Mouse (Mus musculus) brown adipose tissue, adult 24 weeks (tissue): Measurements from ENCODE around the gene Uggt2. TPM values are rescaled to one million over a fixed set of nuclear protein-coding genes. Genes with fewer than 3 reads are reported as not detected.

Source experiments
- H3K27ac ChIP-seq: fragments of 200-500 bp; replicated peaks from 2 replicates; pipeline ENCODE4 v1.5.1; 2012; ENCODE audit warnings: low read depth, mild to moderate bottlenecking, low read length
- H3K4me1 ChIP-seq: fragments of 200-500 bp; 2 replicates; pipeline ENCODE4 v1.6.1; 2012; ENCODE audit warnings: low read length, mixed read lengths; ENCODE audit not compliant: control insufficient read depth, insufficient read depth, insufficient read length
- H3K4me3 ChIP-seq: fragments of 200-500 bp; 2 replicates; pipeline ENCODE4 v1.5.1; 2012; ENCODE audit warnings: low read depth, mild to moderate bottlenecking, low read length, moderate library complexity; ENCODE audit not compliant: insufficient read depth
- polyA plus RNA-seq: library from polyadenylated mRNA; stranded (reverse); fragments of >200 nt; gene quantifications from 2 replicates; pipeline ENCODE4 v1.2.4, GENCODE M21; 2012; ENCODE audit not compliant: missing spikeins, insufficient read depth, insufficient read length

Uggt2 gene
- polyA plus RNA-seq, 1 experiment: 21.4 TPM

- no peak overlapping the region for H3K4me3 ChIP-seq
- H3K27ac ChIP-seq: no peak overlapping the region
- H3K4me1 ChIP-seq: no peaks in the 10 kb centered on the region
These were observed 38.5 kb downstream of the Uggt2 start for GRCm38 (mm10) chr14:119060682-119061081.

- no peak overlapping the region for H3K27ac ChIP-seq
- H3K4me3 ChIP-seq: no peak overlapping the region
- no peaks in the 10 kb centered on the region for H3K4me1 ChIP-seq
These were observed 42.2 kb downstream of the Uggt2 start for GRCm38 (mm10) chr14:119057014-119057413.

GRCm38 (mm10) chr14:119052969-119053368 lies 46.3 kb downstream of the Uggt2 start:
- Histone ChIP-seq H3K4me3 (no peak overlapping the region), H3K4me1 (no peaks in the 10 kb centered on the region), H3K27ac (no peak overlapping the region)

- no peak overlapping the region for H3K27ac ChIP-seq
- no peaks in the 10 kb centered on the region for H3K4me1 ChIP-seq
- no peak overlapping the region for H3K4me3 ChIP-seq
These were observed 46.9 kb downstream of the Uggt2 start for GRCm38 (mm10) chr14:119052361-119052760.

GRCm38 (mm10) chr14:119043765-119044164 lies 55.5 kb downstream of the Uggt2 start:
- Histone ChIP-seq H3K4me3 (no peak overlapping the region), H3K27ac (no peak overlapping the region), H3K4me1 (no peaks in the 10 kb centered on the region)

GRCm38 (mm10) chr14:119040253-119040652 lies 59.0 kb downstream of the Uggt2 start:
- no peak overlapping the region for H3K27ac ChIP-seq
- H3K4me1 ChIP-seq: no peaks in the 10 kb centered on the region
- H3K4me3 ChIP-seq: no peak overlapping the region

- Histone ChIP-seq H3K4me3 (no peak overlapping the region), H3K4me1 (no peaks in the 10 kb centered on the region), H3K27ac (no peak overlapping the region)
These were observed 61.5 kb downstream of the Uggt2 start for GRCm38 (mm10) chr14:119037755-119038154.

GRCm38 (mm10) chr14:119037076-119037683 lies 62.0 kb downstream of the Uggt2 start:
- Histone ChIP-seq H3K27ac (no peak overlapping the region), H3K4me3 (no peak overlapping the region), H3K4me1 (no peaks in the 10 kb centered on the region)

GRCm38 (mm10) chr14:119027675-119028253 lies 71.5 kb downstream of the Uggt2 start:
- no peak overlapping the region for H3K27ac ChIP-seq
- H3K4me3 ChIP-seq: no peak overlapping the region
- H3K4me1 ChIP-seq: no peaks in the 10 kb centered on the region

GRCm38 (mm10) chr14:119027130-119027529 lies 72.1 kb downstream of the Uggt2 start:
- no peak overlapping the region for H3K4me3 ChIP-seq
- H3K4me1 ChIP-seq: no peaks in the 10 kb centered on the region
- H3K27ac ChIP-seq: no peak overlapping the region

- Histone ChIP-seq H3K4me3 (no peak overlapping the region), H3K27ac (no peak overlapping the region), H3K4me1 (no peaks in the 10 kb centered on the region)
These were observed 73.3 kb downstream of the Uggt2 start for GRCm38 (mm10) chr14:119025889-119026288.

- Histone ChIP-seq H3K4me1 (no peaks in the 10 kb centered on the region), H3K4me3 (no peak overlapping the region), H3K27ac (no peak overlapping the region)
These were observed 85.7 kb downstream of the Uggt2 start for GRCm38 (mm10) chr14:119013549-119013948.

GRCm38 (mm10) chr14:119012607-119013431 lies 86.4 kb downstream of the Uggt2 start:
- Histone ChIP-seq H3K4me3 (no peak overlapping the region), H3K27ac (no peak overlapping the region), H3K4me1 (no peaks in the 10 kb centered on the region)

GRCm38 (mm10) chr14:119009531-119009930 lies 89.7 kb downstream of the Uggt2 start:
- Histone ChIP-seq H3K4me1 (no peaks in the 10 kb centered on the region), H3K27ac (no peak overlapping the region), H3K4me3 (no peak overlapping the region)

- no peak overlapping the region for H3K4me3 ChIP-seq
- no peaks in the 10 kb centered on the region for H3K4me1 ChIP-seq
- no peak overlapping the region for H3K27ac ChIP-seq
These were observed 91.1 kb downstream of the Uggt2 start for GRCm38 (mm10) chr14:119008031-119008590.
